ENCODE assay signal across 8 mouse cellular contexts in the genomic region with DNA sequence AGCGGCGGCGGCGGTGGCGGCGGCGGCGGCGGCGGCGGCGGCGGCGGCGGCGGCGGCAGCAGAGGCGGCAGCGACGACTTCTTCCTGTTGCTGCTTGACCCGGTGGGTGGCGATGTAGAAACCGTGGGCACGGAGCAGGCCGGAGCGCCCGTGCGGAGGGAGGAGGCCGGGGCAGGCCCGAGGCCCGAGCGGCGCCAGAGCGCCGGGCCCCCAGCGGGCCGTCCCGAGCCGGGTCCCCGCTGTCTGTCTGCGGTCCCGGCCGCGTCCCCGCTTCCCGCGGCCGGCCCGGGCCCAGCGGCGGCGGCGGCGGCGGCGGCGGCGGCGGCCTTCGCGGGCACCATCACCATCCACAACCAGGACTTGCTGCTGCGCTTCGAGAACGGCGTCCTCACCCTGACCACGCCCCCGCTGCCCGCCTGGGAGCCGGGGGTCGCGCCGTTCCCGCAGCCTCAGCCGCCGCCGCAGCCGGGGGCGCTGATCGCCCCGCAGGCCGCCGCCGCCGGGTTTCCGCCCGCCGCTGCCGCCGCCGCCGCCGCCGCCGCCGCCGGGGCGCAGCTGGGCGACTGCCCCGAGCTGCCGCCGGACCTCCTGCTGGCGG. TPM values are rescaled to one million over a fixed set of nuclear protein-coding genes. Genes with fewer than 3 reads are reported as not detected.
DNase-seq lines count a peak whose midpoint lies in the region; ATAC-seq lines count a peak whose summit lies in the region.
"Not testable (repeated sequence)": the region's sequence is repeated elsewhere in the genome, so short reads cannot be mapped to it uniquely, and the experiment has no call there.

No protein-coding gene starts in this region.

- no CpG with 5 or more reads among the region's 102 CpGs for WGBS in embryonic facial prominence, embryonic 12.5 days
- no CpG with 5 or more reads among the region's 102 CpGs for WGBS in hindbrain, embryonic 12.5 days
- WGBS in kidney, embryonic 16.5 days, result 17% methylated on average over 15 of the region's 102 CpGs
- 20% methylated on average over 4 of the region's 102 CpGs for WGBS in liver, embryonic 16.5 days (ENCODE audit: insufficient replicate concordance)
- 13% methylated on average over 14 of the region's 102 CpGs for WGBS in midbrain, embryonic 15.5 days
- 29% methylated on average over 6 of the region's 102 CpGs for WGBS in stomach, embryonic 16.5 days

- H3K27ac ChIP-seq in embryonic facial prominence, embryonic 12.5 days; hindbrain, embryonic 12.5 days; kidney, embryonic 16.5 days (ENCODE audit: low read length); liver, embryonic 16.5 days (ENCODE audit: low read length); midbrain, embryonic 15.5 days; stomach, embryonic 16.5 days (ENCODE audit: low read length): not testable (repeated sequence)

- not testable (repeated sequence) for H3K4me1 ChIP-seq in embryonic facial prominence, embryonic 12.5 days; hindbrain, embryonic 12.5 days; kidney, embryonic 16.5 days (ENCODE audit: insufficient read depth, low read length); liver, embryonic 16.5 days (ENCODE audit: control insufficient read depth, low read depth, low read length); midbrain, embryonic 15.5 days; stomach, embryonic 16.5 days (ENCODE audit: control insufficient read depth, insufficient read depth, low read length)

- not testable (repeated sequence) for H3K9ac ChIP-seq in embryonic facial prominence, embryonic 12.5 days; hindbrain, embryonic 12.5 days; kidney, embryonic 16.5 days (replicated peaks; ENCODE audit: low read length); liver, embryonic 16.5 days (ENCODE audit: low read depth, low read length); midbrain, embryonic 15.5 days; stomach, embryonic 16.5 days (ENCODE audit: low read length)

- not testable (repeated sequence) for H3K27me3 ChIP-seq in embryonic facial prominence, embryonic 12.5 days; hindbrain, embryonic 12.5 days; kidney, embryonic 16.5 days (ENCODE audit: insufficient read depth, low read length); liver, embryonic 16.5 days (ENCODE audit: control insufficient read depth, insufficient read depth, low read depth, low read length); midbrain, embryonic 15.5 days (replicated peaks); stomach, embryonic 16.5 days (ENCODE audit: control insufficient read depth, insufficient read depth, low read length)

- DNase-seq in T-cell, adult 2 months (ENCODE audit: low spot score), result peak; percentile 1
- DNase-seq in gastrocnemius, postnatal 10 days, result peak; percentile 5

- H3K36me3 ChIP-seq in embryonic facial prominence, embryonic 12.5 days; hindbrain, embryonic 12.5 days; kidney, embryonic 16.5 days (ENCODE audit: insufficient read depth, low read length); liver, embryonic 16.5 days (ENCODE audit: control insufficient read depth, insufficient read depth); midbrain, embryonic 15.5 days (replicated peaks); stomach, embryonic 16.5 days (ENCODE audit: control insufficient read depth, insufficient read depth, low read length): not testable (repeated sequence)

- H3K4me3 ChIP-seq in embryonic facial prominence, embryonic 12.5 days, result peak overlapping the region; percentile 17; the same call in 1 of the 2 replicates
- peak overlapping the region; percentile 27 for H3K4me3 ChIP-seq in hindbrain, embryonic 12.5 days
- H3K4me3 ChIP-seq in kidney, embryonic 16.5 days (ENCODE audit: low read length), result peak overlapping the region; percentile 29
- H3K4me3 ChIP-seq in liver, embryonic 16.5 days (ENCODE audit: low read depth, low read length), result 0 out of 2 replicates have a peak overlapping the region, but pooled peaks have one; percentile 26
- 0 out of 2 replicates have a peak overlapping the region, but pooled peaks have one; percentile 25 for H3K4me3 ChIP-seq in midbrain, embryonic 15.5 days
- 0 out of 2 replicates have a peak overlapping the region, but pooled peaks have one; percentile 25 for H3K4me3 ChIP-seq in stomach, embryonic 16.5 days (replicated peaks; ENCODE audit: low read length)

- H3K4me2 ChIP-seq in embryonic facial prominence, embryonic 12.5 days (replicated peaks); hindbrain, embryonic 12.5 days (replicated peaks); kidney, embryonic 16.5 days (replicated peaks; ENCODE audit: low read depth, low read length); liver, embryonic 16.5 days (ENCODE audit: low read depth, low read length); midbrain, embryonic 15.5 days; stomach, embryonic 16.5 days (ENCODE audit: low read depth, low read length): not testable (repeated sequence)

- peak; percentile 75; the same call in 1 of the 2 replicates for ATAC-seq in embryonic facial prominence, embryonic 12.5 days (ENCODE audit: insufficient number of reproducible peaks, insufficient read depth, low FRiP score, low TSS enrichment)
- ATAC-seq in hindbrain, embryonic 12.5 days (ENCODE audit: low FRiP score), result peak; percentile 65
- ATAC-seq in kidney, embryonic 16.5 days (ENCODE audit: low FRiP score, low TSS enrichment), result peak; percentile 73
- ATAC-seq in liver, embryonic 16.5 days (ENCODE audit: low read depth), result peak; percentile 73
- peak; percentile 85 for ATAC-seq in midbrain, embryonic 15.5 days (replicated peaks)
- ATAC-seq in stomach, embryonic 16.5 days (ENCODE audit: insufficient read depth, low FRiP score), result peak; percentile 70; the same call in 1 of the 2 replicates

- H3K9me3 ChIP-seq in embryonic facial prominence, embryonic 12.5 days; hindbrain, embryonic 12.5 days (replicated peaks); kidney, embryonic 16.5 days (ENCODE audit: low read length); liver, embryonic 16.5 days (replicated peaks; ENCODE audit: control insufficient read depth, low read length); midbrain, embryonic 15.5 days; stomach, embryonic 16.5 days (replicated peaks; ENCODE audit: control insufficient read depth, low read length): not testable (repeated sequence)

RNA-seq across cellular contexts. Expression of a gene that starts 0.7 kb away (rescaled TPM):
- 1.7 and 2.1 TPM in 2 replicates for polyA plus RNA-seq in embryonic facial prominence, embryonic 12.5 days (2016; fragmentation: Nextera tagmentation; extraction: Ambion mirVana)
- 1 to 10 TPM; 4.4 to 4.5 TPM for total RNA-seq in gastrocnemius, postnatal 10 days (2021)
- 1.7 and 2.0 TPM in 2 replicates for polyA plus RNA-seq in hindbrain, embryonic 12.5 days (2016; fragmentation: Nextera tagmentation; extraction: Ambion mirVana)
- 1.3 and 1.5 TPM in 2 replicates for polyA plus RNA-seq in kidney, embryonic 16.5 days (2015; fragmentation: Nextera tagmentation; extraction: Ambion mirVana)
- polyA plus RNA-seq in liver, embryonic 16.5 days (2015; fragmentation: Nextera tagmentation; extraction: Ambion mirVana), result 0.15 and 0.16 TPM in 2 replicates
- polyA plus RNA-seq in midbrain, embryonic 15.5 days (2015; fragmentation: Nextera tagmentation; extraction: Ambion mirVana), result 1.6 and 1.9 TPM in 2 replicates
- polyA plus RNA-seq in stomach, embryonic 16.5 days (2015; fragmentation: Nextera tagmentation; extraction: Ambion mirVana), result 1.1 and 1.2 TPM in 2 replicates
